Mouse (Mus musculus): Measurements from ENCODE around the gene Olfr1233. TPM values are rescaled to one million over a fixed set of nuclear protein-coding genes. Genes with fewer than 3 reads are reported as not detected.

Olfr1233 gene
- not detected for polyA plus RNA-seq (2014; fragmentation: Illumina TruSeq; extraction: RNeasy Lipid Tissue Mini Kit (QIAGEN cat#74804); ENCODE audit: insufficient read depth, low read depth, low replicate concordance)

DNA sequence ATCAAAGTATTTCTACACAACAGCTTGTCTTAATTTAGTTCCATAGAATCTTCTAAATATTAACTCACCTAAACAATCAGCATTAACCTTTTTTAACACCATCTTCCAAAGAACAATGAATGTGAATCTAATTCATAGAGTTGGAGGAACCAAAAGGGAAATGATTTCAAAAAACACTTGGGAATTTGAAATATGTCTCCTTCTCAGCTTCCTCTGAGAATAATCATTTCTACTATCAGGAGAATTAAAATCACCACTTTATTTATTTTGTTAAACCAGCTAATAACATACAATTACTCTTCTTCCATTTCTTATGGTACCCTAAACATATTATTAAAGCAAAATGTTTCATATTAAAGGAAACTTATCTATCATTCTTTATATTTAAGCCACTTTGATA, at the start of gene Olfr1233:
Olfr1233 (minus strand) TSS at position 101 of the 400 bp plus-strand sequence.

GRCm38 (mm10) chr2:89364765-89365164, 22.6 kb upstream of the Olfr1233 start, which contains the start of gene Olfr1234:
Olfr1234 (minus strand) TSS chr2:89364865.

GRCm38 (mm10) chr2:89329575-89329974, 12.6 kb downstream of the Olfr1233 start, which contains the start of gene Olfr1232:
Olfr1232 (minus strand) TSS chr2:89329675.

GRCm38 (mm10) chr2:89306974-89307373, 35.2 kb downstream of the Olfr1233 start, which contains the start of gene Olfr1231:
Olfr1231 (minus strand) TSS chr2:89307074.

DNA sequence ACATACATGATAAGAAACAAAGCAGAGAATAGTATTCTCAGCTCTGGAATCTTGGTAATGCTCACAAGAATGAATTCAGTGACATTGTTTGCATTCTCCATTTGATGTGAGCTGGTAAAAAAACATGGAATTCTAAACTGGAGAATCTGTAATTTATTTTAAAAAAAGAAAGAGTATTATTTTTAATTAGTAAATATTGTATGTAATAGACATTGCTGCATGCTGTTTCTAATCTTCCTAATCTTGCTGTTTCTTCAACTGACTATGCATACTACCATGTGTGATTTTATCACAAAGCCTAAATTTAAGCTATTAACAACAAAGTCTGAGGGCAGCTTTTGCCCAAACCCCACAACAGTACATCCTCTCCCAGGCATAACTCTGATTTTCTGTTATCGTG, 45.0 kb downstream of the Olfr1233 start, which contains the start of gene Olfr1230:
Olfr1230 (minus strand) TSS at position 101 of the 400 bp plus-strand sequence.

DNA sequence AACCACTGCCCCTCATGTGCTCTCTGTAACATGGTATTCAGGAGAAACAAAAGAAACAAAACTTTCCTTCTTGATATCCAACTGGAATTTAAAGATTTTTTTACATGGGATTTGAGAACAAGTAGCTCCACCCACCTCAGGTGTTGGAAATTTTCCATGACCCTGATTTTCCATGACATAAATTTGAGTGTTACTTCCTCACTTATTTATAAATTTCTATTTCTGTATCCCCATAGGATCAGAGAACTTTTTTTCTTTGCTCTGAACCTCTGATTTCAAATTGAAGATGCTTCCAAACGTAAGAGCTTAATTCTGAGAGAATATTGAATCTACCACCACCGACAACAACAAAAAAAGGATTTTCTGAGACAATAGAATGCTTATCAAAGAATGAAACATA, 54.3 kb downstream of the Olfr1233 start, which contains the start of gene Olfr1229:
Olfr1229 (minus strand) TSS at position 101 of the 400 bp plus-strand sequence.

Other genes starting within 250 kb of the Olfr1233 start
- not detected for gene Olfr1220, start 235.6 kb downstream of the Olfr1233 start, polyA plus RNA-seq (2014; fragmentation: Illumina TruSeq; extraction: RNeasy Lipid Tissue Mini Kit (QIAGEN cat#74804); ENCODE audit: insufficient read depth, low read depth, low replicate concordance)
- gene Olfr1221, start 225.1 kb downstream of the Olfr1233 start, polyA plus RNA-seq (2014; fragmentation: Illumina TruSeq; extraction: RNeasy Lipid Tissue Mini Kit (QIAGEN cat#74804); ENCODE audit: insufficient read depth, low read depth, low replicate concordance): not detected
- not detected for gene Olfr1222, start 209.3 kb downstream of the Olfr1233 start, polyA plus RNA-seq (2014; fragmentation: Illumina TruSeq; extraction: RNeasy Lipid Tissue Mini Kit (QIAGEN cat#74804); ENCODE audit: insufficient read depth, low read depth, low replicate concordance)
- not detected for gene Olfr1223, start 190.8 kb downstream of the Olfr1233 start, polyA plus RNA-seq (2014; fragmentation: Illumina TruSeq; extraction: RNeasy Lipid Tissue Mini Kit (QIAGEN cat#74804); ENCODE audit: insufficient read depth, low read depth, low replicate concordance)
- gene Olfr1224-ps1, start 178.3 kb downstream of the Olfr1233 start, polyA plus RNA-seq (2014; fragmentation: Illumina TruSeq; extraction: RNeasy Lipid Tissue Mini Kit (QIAGEN cat#74804); ENCODE audit: insufficient read depth, low read depth, low replicate concordance): not detected
- gene Olfr1225, start 167.7 kb downstream of the Olfr1233 start, polyA plus RNA-seq (2014; fragmentation: Illumina TruSeq; extraction: RNeasy Lipid Tissue Mini Kit (QIAGEN cat#74804); ENCODE audit: insufficient read depth, low read depth, low replicate concordance): not detected
- gene Olfr1226, start 142.3 kb downstream of the Olfr1233 start, polyA plus RNA-seq (2014; fragmentation: Illumina TruSeq; extraction: RNeasy Lipid Tissue Mini Kit (QIAGEN cat#74804); ENCODE audit: insufficient read depth, low read depth, low replicate concordance): not detected
- gene Olfr1228, start 88.3 kb downstream of the Olfr1233 start, polyA plus RNA-seq (2014; fragmentation: Illumina TruSeq; extraction: RNeasy Lipid Tissue Mini Kit (QIAGEN cat#74804); ENCODE audit: insufficient read depth, low read depth, low replicate concordance): not detected
- gene Olfr1229, start 54.4 kb downstream of the Olfr1233 start, polyA plus RNA-seq (2014; fragmentation: Illumina TruSeq; extraction: RNeasy Lipid Tissue Mini Kit (QIAGEN cat#74804); ENCODE audit: insufficient read depth, low read depth, low replicate concordance): not detected
- not detected for gene Olfr1230, start 45.1 kb downstream of the Olfr1233 start, polyA plus RNA-seq (2014; fragmentation: Illumina TruSeq; extraction: RNeasy Lipid Tissue Mini Kit (QIAGEN cat#74804); ENCODE audit: insufficient read depth, low read depth, low replicate concordance)
- gene Olfr1231, start 35.3 kb downstream of the Olfr1233 start, polyA plus RNA-seq (2014; fragmentation: Illumina TruSeq; extraction: RNeasy Lipid Tissue Mini Kit (QIAGEN cat#74804); ENCODE audit: insufficient read depth, low read depth, low replicate concordance): not detected
- not detected for gene Olfr1232, start 12.7 kb downstream of the Olfr1233 start, polyA plus RNA-seq (2014; fragmentation: Illumina TruSeq; extraction: RNeasy Lipid Tissue Mini Kit (QIAGEN cat#74804); ENCODE audit: insufficient read depth, low read depth, low replicate concordance)
- not detected for gene Olfr1234, start 22.5 kb upstream of the Olfr1233 start, polyA plus RNA-seq (2014; fragmentation: Illumina TruSeq; extraction: RNeasy Lipid Tissue Mini Kit (QIAGEN cat#74804); ENCODE audit: insufficient read depth, low read depth, low replicate concordance)
- not detected for gene Olfr1238, start 67.3 kb upstream of the Olfr1233 start, polyA plus RNA-seq (2014; fragmentation: Illumina TruSeq; extraction: RNeasy Lipid Tissue Mini Kit (QIAGEN cat#74804); ENCODE audit: insufficient read depth, low read depth, low replicate concordance)
- gene Olfr1239, start 78.0 kb upstream of the Olfr1233 start, polyA plus RNA-seq (2014; fragmentation: Illumina TruSeq; extraction: RNeasy Lipid Tissue Mini Kit (QIAGEN cat#74804); ENCODE audit: insufficient read depth, low read depth, low replicate concordance): not detected
- gene Olfr1240, start 100.6 kb upstream of the Olfr1233 start, polyA plus RNA-seq (2014; fragmentation: Illumina TruSeq; extraction: RNeasy Lipid Tissue Mini Kit (QIAGEN cat#74804); ENCODE audit: insufficient read depth, low read depth, low replicate concordance): not detected
- not detected for gene Olfr1241, start 144.7 kb upstream of the Olfr1233 start, polyA plus RNA-seq (2014; fragmentation: Illumina TruSeq; extraction: RNeasy Lipid Tissue Mini Kit (QIAGEN cat#74804); ENCODE audit: insufficient read depth, low read depth, low replicate concordance)
- not detected for gene Olfr1242, start 155.9 kb upstream of the Olfr1233 start, polyA plus RNA-seq (2014; fragmentation: Illumina TruSeq; extraction: RNeasy Lipid Tissue Mini Kit (QIAGEN cat#74804); ENCODE audit: insufficient read depth, low read depth, low replicate concordance)
- not detected for gene Olfr1243, start 189.1 kb upstream of the Olfr1233 start, polyA plus RNA-seq (2014; fragmentation: Illumina TruSeq; extraction: RNeasy Lipid Tissue Mini Kit (QIAGEN cat#74804); ENCODE audit: insufficient read depth, low read depth, low replicate concordance)
- not detected for gene Olfr1245, start 236.0 kb upstream of the Olfr1233 start, polyA plus RNA-seq (2014; fragmentation: Illumina TruSeq; extraction: RNeasy Lipid Tissue Mini Kit (QIAGEN cat#74804); ENCODE audit: insufficient read depth, low read depth, low replicate concordance)